Mouse (Mus musculus) G1E (cell line): ENCODE data around the gene Glod4.

ENCODE experiments used
- CTCF ChIP-seq: IDR thresholded peaks from 2 replicates; pipeline ENCODE4 v1.5.1; 2012; ENCODE audit warnings: low read depth, low read length, inconsistent platforms, mixed read lengths
- GATA1 ChIP-seq: IDR thresholded peaks from 2 replicates; pipeline ENCODE4 v1.6.1; 2012; ENCODE audit warnings: borderline replicate concordance, low read length, inconsistent platforms, mixed read lengths
- TAL1 ChIP-seq: conservative IDR thresholded peaks from 2 replicates; pipeline ENCODE4 v1.6.1; 2012; ENCODE audit warnings: low read depth, low read length, inconsistent platforms, mixed read lengths

- TF ChIP-seq CTCF (no peak), GATA1 (no peak), TAL1 (no peak)
Observed at GRCm38 (mm10) chr11:76153236-76153951, 90.1 kb downstream of the Glod4 start.
